Mouse (Mus musculus) intestine, embryonic 15.5 days (tissue): ENCODE measurements around the gene Mvb12a. TPM values are rescaled to one million over a fixed set of nuclear protein-coding genes. Genes with fewer than 3 reads are reported as not detected.

Experiments
- polyA plus RNA-seq: library from polyadenylated mRNA; unstranded; fragments of >200 nt; fragmentation: Nextera tagmentation; extraction: Ambion mirVana; gene quantifications from 2 replicates; pipeline ENCODE4 v1.2.1, GENCODE M21; 2015

Mvb12a gene
- polyA plus RNA-seq, 1 experiment from 2014 or later = 103 TPM

Other genes with a start within 250 kb of the Mvb12a start
- 93.5 and 93.8 TPM in 2 replicates for gene Use1, start 176.1 kb upstream of the Mvb12a start, polyA plus RNA-seq
- 6.7 and 7.9 TPM in 2 replicates for gene Ocel1, start 171.6 kb upstream of the Mvb12a start, polyA plus RNA-seq
- 81.1 and 85.7 TPM in 2 replicates for gene Nr2f6, start 161.0 kb upstream of the Mvb12a start, polyA plus RNA-seq
- 8.8 and 10.8 TPM in 2 replicates for gene Ushbp1, start 147.1 kb upstream of the Mvb12a start, polyA plus RNA-seq
- 97.8 and 99.8 TPM in 2 replicates for gene Babam1, start 146.1 kb upstream of the Mvb12a start, polyA plus RNA-seq
- 31.6 and 41.6 TPM in 2 replicates for gene Ankle1, start 136.9 kb upstream of the Mvb12a start, polyA plus RNA-seq
- gene Abhd8, start 79.3 kb upstream of the Mvb12a start, polyA plus RNA-seq = 34.6 and 37.5 TPM in 2 replicates
- 199 and 214 TPM in 2 replicates for gene Mrpl34, start 78.0 kb upstream of the Mvb12a start, polyA plus RNA-seq
- 90.2 and 91.3 TPM in 2 replicates for gene Dda1, start 73.7 kb upstream of the Mvb12a start, polyA plus RNA-seq
- 1.4 TPM in 2 replicates for gene Ano8, start 57.0 kb upstream of the Mvb12a start, polyA plus RNA-seq
- 13.6 and 16.3 TPM in 2 replicates for gene Gtpbp3, start 54.8 kb upstream of the Mvb12a start, polyA plus RNA-seq
- 76.8 and 79.2 TPM in 2 replicates for gene Plvap, start 31.2 kb upstream of the Mvb12a start, polyA plus RNA-seq
- gene Ccdc194, start 17.2 kb upstream of the Mvb12a start, polyA plus RNA-seq = 0.32 and 0.43 TPM in 2 replicates
- 43.0 and 45.5 TPM in 2 replicates for gene Bst2, start 5.5 kb upstream of the Mvb12a start, polyA plus RNA-seq
- gene Tmem221, start 15.9 kb downstream of the Mvb12a start, polyA plus RNA-seq = 2.1 and 2.8 TPM in 2 replicates
- 0.06 TPM in 1 of 2 replicates, not detected in the other for gene Nxnl1, start 23.7 kb downstream of the Mvb12a start, polyA plus RNA-seq
- gene Slc27a1, start 26.0 kb downstream of the Mvb12a start, polyA plus RNA-seq = 23.3 and 25.1 TPM in 2 replicates
- gene Pgls, start 49.3 kb downstream of the Mvb12a start, polyA plus RNA-seq = 241 and 243 TPM in 2 replicates
- 2.9 and 3.6 TPM in 2 replicates for gene Fam129c, start 54.7 kb downstream of the Mvb12a start, polyA plus RNA-seq
- gene Colgalt1, start 68.1 kb downstream of the Mvb12a start, polyA plus RNA-seq = 70.8 and 73.5 TPM in 2 replicates
- gene Unc13a, start 128.8 kb downstream of the Mvb12a start, polyA plus RNA-seq = 1.3 and 1.5 TPM in 2 replicates
- gene Jak3, start 133.4 kb downstream of the Mvb12a start, polyA plus RNA-seq = 9.0 and 9.2 TPM in 2 replicates
- gene Insl3, start 146.3 kb downstream of the Mvb12a start, polyA plus RNA-seq = 1.2 and 1.9 TPM in 2 replicates
- 16.0 and 17.0 TPM in 2 replicates for gene B3gnt3, start 158.9 kb downstream of the Mvb12a start, polyA plus RNA-seq
- 5.3 and 7.1 TPM in 2 replicates for gene Fcho1, start 182.8 kb downstream of the Mvb12a start, polyA plus RNA-seq